Mouse (Mus musculus): Measurements from ENCODE around the gene Defb20. TPM values are rescaled to one million over a fixed set of nuclear protein-coding genes. Genes with fewer than 3 reads are reported as not detected.

Defb20 gene
- polyA plus RNA-seq, 1 experiment: 0.26 TPM

- DNase-seq (ENCODE audit: low read depth, low spot score): no peak
These were observed 13.2 kb downstream of the Defb20 start, which contains the start of gene Defb22 for GRCm38 (mm10) chr2:152490038-152490437. Gene Defb22 (minus strand): TSS chr2:152490138.

DNA sequence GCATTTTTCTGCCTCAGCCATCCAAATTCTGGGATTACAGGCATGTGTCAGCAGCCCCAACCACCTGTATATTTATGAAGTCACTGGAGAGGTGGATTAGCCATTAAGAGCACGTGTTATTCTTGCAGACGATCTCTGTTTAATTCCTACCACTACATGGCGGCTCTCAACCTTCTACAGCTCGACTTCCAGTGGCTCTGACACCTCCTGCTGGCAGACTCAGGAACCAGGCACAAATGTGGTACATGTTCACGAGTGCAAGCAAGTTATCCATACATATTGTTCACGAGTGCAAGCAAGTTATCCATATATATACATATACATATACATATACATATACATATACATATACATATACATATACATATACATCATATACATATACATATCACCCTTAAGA is 16.3 kb downstream of the Defb20 start:
- WGBS: 74% methylated on average over 6 of the region's 6 CpGs

GRCm38 (mm10) chr2:152498020-152498419 is 21.2 kb downstream of the Defb20 start:
- WGBS: 73% methylated on average over 6 of the region's 6 CpGs
- DNase-seq (ENCODE audit: low read depth, low spot score): no peak

More for the DNA sequence above, 16.3 kb downstream of the Defb20 start:
- DNase-seq (ENCODE audit: low read depth, low spot score): no peak

- DNase-seq (ENCODE audit: low read depth, low spot score): no peak
- WGBS: 47% methylated on average over 7 of the region's 7 CpGs
These were observed 23.5 kb downstream of the Defb20 start for GRCm38 (mm10) chr2:152500204-152500862.

- no peak for DNase-seq (ENCODE audit: low read depth, low spot score)
- 79% methylated on average over 6 of the region's 6 CpGs for WGBS
These were observed 24.0 kb downstream of the Defb20 start for GRCm38 (mm10) chr2:152500863-152501229.

DNA sequence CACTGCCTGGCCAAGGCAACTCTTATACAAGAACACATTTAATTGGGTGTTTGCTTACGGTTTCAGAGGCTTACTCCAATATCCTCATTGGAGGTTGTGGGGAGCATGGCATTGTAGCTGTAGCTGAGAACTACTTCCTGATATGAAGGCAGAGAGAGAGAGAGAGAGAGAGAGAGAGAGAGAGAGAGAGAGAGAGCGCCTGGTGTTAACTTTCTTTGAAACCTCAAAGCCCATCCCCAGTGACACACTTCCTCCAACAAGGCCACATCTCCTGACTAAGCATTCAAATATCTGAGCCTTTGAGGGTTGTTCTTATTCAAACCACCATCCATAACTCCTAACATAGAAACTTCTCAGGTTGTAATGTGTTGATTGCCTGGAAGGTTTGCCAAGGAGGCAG is 27.1 kb downstream of the Defb20 start:
- DNase-seq (ENCODE audit: low read depth, low spot score): no peak
- 80% methylated on average over 2 of the region's 2 CpGs for WGBS

- no peak for DNase-seq (ENCODE audit: low read depth, low spot score)
- 76% methylated on average over 1 of the region's 1 CpGs for WGBS
These were observed 34.7 kb downstream of the Defb20 start, which contains the start of gene Defb26 for GRCm38 (mm10) chr2:152511592-152511991. Gene Defb26 (minus strand): TSS chr2:152511692.

GRCm38 (mm10) chr2:152516084-152516483 is 39.2 kb downstream of the Defb20 start:
- WGBS: 65% methylated on average over 4 of the region's 4 CpGs

GRCm38 (mm10) chr2:152517981-152518380 is 41.1 kb downstream of the Defb20 start, which contains the start of gene Defb28:
Gene Defb28 (plus strand): TSS chr2:152518255.
- DNase-seq (ENCODE audit: low read depth, low spot score): no peak
- 67% methylated on average over 4 of the region's 4 CpGs for WGBS

More at GRCm38 (mm10) chr2:152516084-152516483, 39.2 kb downstream of the Defb20 start:
- DNase-seq (ENCODE audit: low read depth, low spot score): no peak

Other genes with a start within 250 kb of the Defb20 start
- 61.9 and 68.5 TPM in 2 replicates for gene Tbc1d20, start 183.2 kb upstream of the Defb20 start, polyA plus RNA-seq (2012; rRNA removed)
- gene Rbck1, start 144.4 kb upstream of the Defb20 start, polyA plus RNA-seq (2012; rRNA removed): 190 and 253 TPM in 2 replicates
- 2.1 and 5.9 TPM in 2 replicates for gene Trib3, start 133.0 kb upstream of the Defb20 start, polyA plus RNA-seq (2012; rRNA removed)
- gene Nrsn2, start 100.4 kb upstream of the Defb20 start, polyA plus RNA-seq (2012; rRNA removed): 0.34 and 0.87 TPM in 2 replicates
- gene Sox12, start 79.0 kb upstream of the Defb20 start, polyA plus RNA-seq (2012; rRNA removed): 1.9 and 2.0 TPM in 2 replicates
- gene Zcchc3, start 62.0 kb upstream of the Defb20 start, polyA plus RNA-seq (2012; rRNA removed): 1.7 and 2.0 TPM in 2 replicates
- gene 6820408C15Rik, start 61.5 kb upstream of the Defb20 start, polyA plus RNA-seq (2012; rRNA removed): not detected in 2 replicates
- gene Defb23, start 12.4 kb upstream of the Defb20 start, polyA plus RNA-seq (2012; rRNA removed): not detected in 2 replicates
- not detected in 2 replicates for gene Defb22, start 13.1 kb downstream of the Defb20 start, polyA plus RNA-seq (2012; rRNA removed)
- not detected in 2 replicates for gene Defb26, start 34.6 kb downstream of the Defb20 start, polyA plus RNA-seq (2012; rRNA removed)
- gene Defb28, start 41.2 kb downstream of the Defb20 start, polyA plus RNA-seq (2012; rRNA removed): not detected in 2 replicates
- not detected in 2 replicates for gene Defb29, start 63.0 kb downstream of the Defb20 start, polyA plus RNA-seq (2012; rRNA removed)
- not detected in 2 replicates for gene Gm17416, start 92.3 kb downstream of the Defb20 start, polyA plus RNA-seq (2012; rRNA removed)
- not detected in 2 replicates for gene Defb21, start 95.7 kb downstream of the Defb20 start, polyA plus RNA-seq (2012; rRNA removed)
- not detected in 2 replicates for gene Defb19, start 103.2 kb downstream of the Defb20 start, polyA plus RNA-seq (2012; rRNA removed)
- gene Defb45, start 122.3 kb downstream of the Defb20 start, polyA plus RNA-seq (2012; rRNA removed): not detected in 2 replicates
- gene Defb36, start 127.3 kb downstream of the Defb20 start, polyA plus RNA-seq (2012; rRNA removed): not detected in 2 replicates
- 0.78 and 1.1 TPM in 2 replicates for gene Defb25, start 146.0 kb downstream of the Defb20 start, polyA plus RNA-seq (2012; rRNA removed)
- gene Rem1, start 149.9 kb downstream of the Defb20 start, polyA plus RNA-seq (2012; rRNA removed): 3.6 and 3.7 TPM in 2 replicates
- gene H13, start 192.4 kb downstream of the Defb20 start, polyA plus RNA-seq (2012; rRNA removed): 102 and 126 TPM in 2 replicates
- 5.8 and 6.4 TPM in 2 replicates for gene Mcts2, start 210.0 kb downstream of the Defb20 start, polyA plus RNA-seq (2012; rRNA removed)